Mouse (Mus musculus) G1E (cell line): ENCODE data around the gene Lefty2. TPM values are rescaled to one million over a fixed set of nuclear protein-coding genes. Genes with fewer than 3 reads are reported as not detected.

ENCODE experiments used
- ATAC-seq: 2 replicates; pipeline ENCODE4 v1.8.0; 2016; ENCODE audit warnings: mild to moderate bottlenecking; ENCODE audit not compliant: insufficient number of reproducible peaks, poor library complexity, low FRiP score, severe bottlenecking; ENCODE audit errors: extremely low read depth
- DNase-seq: peaks from one replicate; pipeline ENCODE4 v3.0.0; 2012; ENCODE audit warnings: low spot score
- H3K27me3 ChIP-seq: 2 replicates; pipeline ENCODE4 v1.6.1; 2012; ENCODE audit warnings: mild to moderate bottlenecking, low read length, inconsistent platforms; ENCODE audit not compliant: insufficient read depth
- H3K36me3 ChIP-seq: replicated peaks from 2 replicates; pipeline ENCODE3; 2012; ENCODE audit warnings: mild to moderate bottlenecking, inconsistent platforms
- H3K4me1 ChIP-seq: 2 replicates; pipeline ENCODE4 v1.6.1; 2012; ENCODE audit warnings: low read depth, low read length, inconsistent platforms, mixed read lengths; ENCODE audit not compliant: insufficient read depth
- H3K4me3 ChIP-seq: 2 replicates; pipeline ENCODE4 v1.5.1; 2012; ENCODE audit warnings: low read depth, mild to moderate bottlenecking, inconsistent platforms, low read length, moderate library complexity, mixed read lengths
- H3K9me3 ChIP-seq: replicated peaks from 2 replicates; pipeline ENCODE4 v1.6.1; 2012; ENCODE audit warnings: inconsistent platforms
- CTCF ChIP-seq: IDR thresholded peaks from 2 replicates; pipeline ENCODE4 v1.5.1; 2012; ENCODE audit warnings: low read depth, low read length, inconsistent platforms, mixed read lengths
- GATA1 ChIP-seq: IDR thresholded peaks from 2 replicates; pipeline ENCODE4 v1.6.1; 2012; ENCODE audit warnings: borderline replicate concordance, low read length, inconsistent platforms, mixed read lengths
- GATA2 ChIP-seq: IDR thresholded peaks from 2 replicates; pipeline ENCODE4 v1.6.1; 2012; ENCODE audit warnings: low read depth, low read length, inconsistent platforms, borderline replicate concordance
- POLR2AphosphoS5 ChIP-seq: IDR thresholded peaks from 2 replicates; pipeline ENCODE4 v1.6.1; 2012; ENCODE audit warnings: low read depth, low read length, inconsistent platforms; ENCODE audit not compliant: insufficient replicate concordance
- TAL1 ChIP-seq: conservative IDR thresholded peaks from 2 replicates; pipeline ENCODE4 v1.6.1; 2012; ENCODE audit warnings: low read depth, low read length, inconsistent platforms, mixed read lengths
- polyA plus RNA-seq: library from polyadenylated mRNA; stranded (reverse); fragments of >175 nt; gene quantifications from 2 replicates; pipeline ENCODE4 v1.2.3, GENCODE M21; 2012
- total RNA-seq, 2 experiments: library from RNA; stranded (forward) in 1 of 2; stranded (reverse) in 1 of 2; fragments of 200-1000 nt in 1 of 2; fragments of >200 nt in 1 of 2; fragmentation: Nextera tagmentation in 1 of 2; gene quantifications; 2 replicates each; pipeline ENCODE4 v1.2.3; 2014 to 2017

Lefty2 gene
- total and polyA plus RNA-seq, 3 experiments, result 0.11 TPM; not detected in 2

DNA sequence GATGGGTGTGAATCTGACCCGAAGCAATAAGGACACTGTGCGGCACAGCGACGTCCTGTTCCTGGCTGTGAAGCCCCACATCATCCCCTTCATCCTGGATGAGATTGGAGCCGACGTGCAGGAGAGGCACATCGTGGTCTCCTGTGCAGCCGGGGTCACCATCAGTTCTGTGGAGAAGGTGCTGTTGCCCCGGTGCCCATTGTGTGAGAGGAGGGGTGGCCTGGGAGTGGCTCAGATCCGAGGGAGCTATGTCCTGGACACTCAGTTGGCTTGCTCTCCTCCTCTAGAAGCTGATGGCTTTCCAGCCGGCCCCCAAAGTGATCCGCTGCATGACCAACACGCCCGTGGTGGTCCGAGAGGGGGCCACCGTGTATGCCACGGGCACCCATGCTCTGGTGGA is 13.0 kb downstream of the Lefty2 start:
- Histone ChIP-seq H3K27me3 (no peaks in the 10 kb centered on the region), H3K36me3 (peaks cover 46% of the 10 kb centered on the region), H3K9me3 (no peaks in the 10 kb centered on the region), H3K4me1 (peaks cover 67% of the 10 kb centered on the region), H3K4me3 (peak overlapping the region; percentile 94)
- DNase-seq (no peak), ATAC-seq (no peak)
- TF ChIP-seq CTCF, result no peak
- TF ChIP-seq GATA1, result no peak
- TF ChIP-seq TAL1, result no peak
- no peak for TF ChIP-seq POLR2AphosphoS5
- TF ChIP-seq GATA2, result no peak

DNA sequence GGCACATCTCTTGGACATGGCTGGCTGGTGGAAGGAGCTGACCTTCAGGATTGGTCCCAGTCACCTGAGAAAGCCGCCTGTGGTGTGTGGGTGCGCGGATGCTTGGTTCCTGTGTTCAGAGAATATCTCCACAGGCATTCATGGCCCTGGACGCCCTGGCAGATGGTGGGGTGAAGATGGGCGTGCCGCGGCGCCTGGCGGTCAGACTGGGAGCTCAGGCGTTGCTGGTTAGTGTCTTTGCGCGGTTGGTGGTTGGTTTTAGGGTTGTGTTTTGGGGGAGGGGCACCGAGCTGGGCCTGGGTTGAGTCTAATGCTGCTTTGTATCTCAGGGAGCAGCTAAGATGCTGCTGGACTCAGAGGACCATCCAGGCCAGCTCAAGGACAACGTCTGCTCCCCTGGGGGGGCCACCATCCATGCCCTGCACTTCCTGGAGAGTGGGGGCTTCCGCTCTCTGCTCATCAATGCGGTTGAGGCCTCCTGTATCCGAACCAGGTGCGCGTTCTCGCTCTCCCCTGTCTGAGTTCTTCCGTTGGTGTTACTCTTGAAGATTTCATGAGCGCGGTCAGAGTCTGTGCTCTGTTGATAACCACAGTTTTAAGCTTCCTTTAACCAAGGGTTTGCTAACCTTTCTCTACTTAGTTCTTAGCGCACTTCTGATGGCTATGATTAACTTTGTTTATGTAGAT is 13.7 kb downstream of the Lefty2 start:
- Histone ChIP-seq H3K4me1 (peaks cover 72% of the 10 kb centered on the region), H3K4me3 (peak overlapping the region; percentile 94), H3K9me3 (no peaks in the 10 kb centered on the region), H3K36me3 (peaks cover 46% of the 10 kb centered on the region), H3K27me3 (no peaks in the 10 kb centered on the region)
- peak; percentile 68 for DNase-seq
- TF ChIP-seq GATA1 (no peak), POLR2AphosphoS5 (no peak), GATA2 (no peak), TAL1 (peak; percentile 34; the same call in 1 of the 2 replicates), CTCF (no peak)
- peak; percentile 37 for ATAC-seq

- TF ChIP-seq TAL1, result no peak
- no peak for TF ChIP-seq POLR2AphosphoS5
- no peak for TF ChIP-seq GATA2
- TF ChIP-seq CTCF, result no peak
- no peak for TF ChIP-seq GATA1
- no peaks in the 10 kb centered on the region for H3K9me3 ChIP-seq
These were observed 18.2 kb downstream of the Lefty2 start for GRCm38 (mm10) chr1:180911138-180911537.

DNA sequence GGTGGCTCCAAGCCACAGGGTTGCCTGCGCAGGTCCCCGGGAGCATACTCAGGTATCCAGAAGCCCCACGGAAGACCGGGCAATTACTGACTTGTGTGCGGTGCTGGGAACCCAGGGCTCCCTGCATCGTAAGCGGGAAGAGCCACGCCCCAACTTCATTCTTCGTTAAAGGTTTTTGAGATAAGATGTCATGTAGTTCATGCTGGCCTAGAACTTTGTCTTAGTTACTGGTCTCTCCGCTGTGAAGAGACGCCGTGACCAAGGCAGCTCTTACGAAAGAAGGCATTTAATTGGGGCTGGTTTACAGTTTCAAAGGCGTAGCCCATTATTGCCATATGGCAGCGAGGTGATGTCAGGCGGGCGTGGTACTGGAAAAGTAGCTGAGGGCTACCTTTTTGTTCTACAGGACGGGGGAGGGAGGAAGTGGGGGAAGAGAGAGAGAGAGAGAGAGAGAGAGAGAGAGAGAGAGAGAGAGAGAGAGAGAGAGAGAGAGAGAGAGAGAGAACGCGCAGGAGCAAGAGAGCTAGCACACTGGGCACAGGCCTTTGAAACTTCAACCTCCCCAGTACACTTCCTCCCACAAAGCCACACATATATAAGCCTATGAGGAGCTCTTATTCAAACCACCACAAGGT is 18.9 kb downstream of the Lefty2 start:
- peaks cover 66% of the 10 kb centered on the region for H3K4me1 ChIP-seq
- DNase-seq (no peak), ATAC-seq (no peak)
- H3K4me3 ChIP-seq, result peak overlapping the region; percentile 51; the same call in 1 of the 2 replicates
- H3K36me3 ChIP-seq, result peaks cover 30% of the 10 kb centered on the region
- TF ChIP-seq GATA1 (no peak), CTCF (no peak), GATA2 (no peak), TAL1 (no peak), POLR2AphosphoS5 (no peak)
- H3K9me3 ChIP-seq, result no peaks in the 10 kb centered on the region; the same call in 1 of the 2 replicates
- H3K27me3 ChIP-seq, result peaks cover 7% of the 10 kb centered on the region; the same call in 1 of the 2 replicates

More at GRCm38 (mm10) chr1:180911138-180911537, 18.2 kb downstream of the Lefty2 start:
- H3K4me1 ChIP-seq, result peaks cover 68% of the 10 kb centered on the region
- peaks cover 36% of the 10 kb centered on the region for H3K36me3 ChIP-seq
- ATAC-seq (no peak), DNase-seq (no peak)
- no peak overlapping the region; the same call in 1 of the 2 replicates for H3K4me3 ChIP-seq
- H3K27me3 ChIP-seq, result peaks cover 4% of the 10 kb centered on the region; the same call in 1 of the 2 replicates

GRCm38 (mm10) chr1:180912792-180913191 is 19.9 kb downstream of the Lefty2 start:
- DNase-seq (no peak), ATAC-seq (no peak)
- Histone ChIP-seq H3K27me3 (peaks cover 7% of the 10 kb centered on the region; the same call in 1 of the 2 replicates), H3K4me1 (peaks cover 61% of the 10 kb centered on the region), H3K9me3 (no peaks in the 10 kb centered on the region; the same call in 1 of the 2 replicates), H3K4me3 (0 out of 2 replicates have a peak overlapping the region, but pooled peaks have one; percentile 7), H3K36me3 (peaks cover 20% of the 10 kb centered on the region)
- no peak for TF ChIP-seq CTCF
- TF ChIP-seq TAL1, result no peak
- TF ChIP-seq GATA1, result no peak
- TF ChIP-seq GATA2, result no peak
- no peak for TF ChIP-seq POLR2AphosphoS5

- H3K4me1 ChIP-seq, result peaks cover 51% of the 10 kb centered on the region
- no peak for DNase-seq
- ATAC-seq, result no peak
- H3K9me3 ChIP-seq, result no peaks in the 10 kb centered on the region; the same call in 1 of the 2 replicates
- H3K36me3 ChIP-seq, result peaks cover 10% of the 10 kb centered on the region
- no peak overlapping the region for H3K4me3 ChIP-seq
- TF ChIP-seq CTCF (no peak), GATA2 (no peak), TAL1 (no peak), POLR2AphosphoS5 (no peak), GATA1 (no peak)
- H3K27me3 ChIP-seq, result peaks cover 8% of the 10 kb centered on the region; the same call in 1 of the 2 replicates
These were observed 20.9 kb downstream of the Lefty2 start for GRCm38 (mm10) chr1:180913797-180914196.
